Mouse (Mus musculus) spleen, embryonic (tissue): ENCODE measurements around the gene Unc119.

Source experiments
- CTCF ChIA-PET: fragments of 350-600 bp; sonication (Branson Sonifier 250); formaldehyde crosslinking; loops from one replicate; lab custom pipeline; 2022; lab: Charles Lee

Unc119 gene

GRCm38 (mm10) chr11:78367456-78368225 lies 24.4 kb downstream of the Unc119 start:
- CTCF ChIA-PET: no interaction called here

GRCm38 (mm10) chr11:78370389-78370788 lies 27.1 kb downstream of the Unc119 start:
- CTCF ChIA-PET: no interaction called here

- CTCF ChIA-PET: no interaction called here
These were observed 28.4 kb downstream of the Unc119 start for GRCm38 (mm10) chr11:78371711-78372110.

DNA sequence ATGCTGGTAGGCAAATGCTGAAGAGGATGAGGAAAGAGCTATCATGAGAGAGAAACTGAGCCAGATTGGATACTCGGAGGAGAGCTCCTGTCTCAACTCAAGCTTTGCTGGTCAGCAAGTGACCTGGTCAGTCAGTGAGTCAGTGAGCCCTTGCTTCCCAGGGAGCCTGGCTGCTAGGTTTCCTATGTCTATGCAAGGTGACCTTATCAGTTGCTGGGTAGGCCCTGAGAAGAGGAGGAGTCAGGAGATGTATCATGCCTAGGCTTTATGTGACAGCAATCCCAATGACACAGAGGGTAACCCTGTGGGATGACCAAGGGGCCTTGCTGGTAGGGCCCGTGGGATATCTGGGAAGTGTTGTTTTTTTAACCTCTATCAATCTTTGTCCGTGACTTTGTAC lies 28.9 kb downstream of the Unc119 start:
- CTCF ChIA-PET: interaction anchor here (0.6 kb wide), 1 partner anchor 56 kb away, joined by 3 read pairs; no protein-coding TSS in a partner anchor

- CTCF ChIA-PET: interaction anchor here (0.6 kb wide), 1 partner anchor 56 kb away, joined by 3 read pairs; no protein-coding TSS in a partner anchor
These were observed 29.3 kb downstream of the Unc119 start for GRCm38 (mm10) chr11:78372610-78373009.

DNA sequence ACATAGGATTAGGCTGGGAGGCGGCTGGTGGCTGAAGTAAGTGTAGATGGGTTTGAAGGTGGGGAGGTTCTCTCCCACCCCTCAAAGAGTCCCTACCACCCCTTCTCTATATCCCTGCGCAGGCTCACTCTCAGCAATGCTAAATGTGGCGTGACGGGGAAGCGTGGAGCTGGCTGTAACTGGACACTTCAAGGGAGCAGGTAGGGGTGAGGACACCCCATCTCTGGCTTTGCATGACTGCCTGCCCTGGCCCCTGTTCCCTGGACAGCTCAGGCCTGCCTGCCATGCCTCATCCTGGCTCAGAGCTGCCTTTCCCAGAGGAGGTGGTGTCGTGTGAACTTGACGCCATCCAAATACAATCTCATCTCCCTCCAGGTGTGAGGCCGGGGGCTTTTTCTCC lies 30.9 kb downstream of the Unc119 start:
- CTCF ChIA-PET: no interaction called here

DNA sequence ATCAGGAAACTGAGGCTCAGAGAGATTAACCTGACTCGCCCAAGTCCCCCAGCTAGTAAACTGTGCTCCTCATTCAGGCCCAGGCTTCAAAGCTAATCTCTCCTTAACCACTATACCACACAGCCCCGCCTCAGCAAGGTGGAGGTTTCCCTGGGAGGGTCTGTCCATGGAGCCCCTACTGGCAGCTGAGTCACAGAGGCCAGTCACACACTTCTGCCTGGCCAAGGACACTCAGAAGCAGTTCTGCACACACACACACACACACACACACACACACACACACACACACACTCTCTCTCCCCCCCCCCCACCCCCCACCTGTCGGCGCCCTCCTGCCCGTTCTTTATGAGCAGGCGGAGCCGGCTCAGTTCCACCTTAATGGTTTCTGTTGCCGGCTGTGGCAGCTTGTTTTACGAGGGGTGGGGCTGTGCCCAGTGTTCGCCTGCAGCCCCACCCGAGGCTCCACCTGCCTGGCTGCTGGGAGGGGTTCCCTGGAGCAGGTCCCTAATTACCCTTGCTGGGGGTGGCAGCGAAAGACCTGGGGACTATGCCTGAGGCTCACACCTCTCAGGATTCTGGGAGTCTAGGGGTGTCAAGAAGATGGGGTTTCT lies 34.4 kb downstream of the Unc119 start:
- CTCF ChIA-PET: interaction anchor here (0.6 kb wide), 1 partner anchor 20 kb away, joined by 8 read pairs; no protein-coding TSS in a partner anchor

DNA sequence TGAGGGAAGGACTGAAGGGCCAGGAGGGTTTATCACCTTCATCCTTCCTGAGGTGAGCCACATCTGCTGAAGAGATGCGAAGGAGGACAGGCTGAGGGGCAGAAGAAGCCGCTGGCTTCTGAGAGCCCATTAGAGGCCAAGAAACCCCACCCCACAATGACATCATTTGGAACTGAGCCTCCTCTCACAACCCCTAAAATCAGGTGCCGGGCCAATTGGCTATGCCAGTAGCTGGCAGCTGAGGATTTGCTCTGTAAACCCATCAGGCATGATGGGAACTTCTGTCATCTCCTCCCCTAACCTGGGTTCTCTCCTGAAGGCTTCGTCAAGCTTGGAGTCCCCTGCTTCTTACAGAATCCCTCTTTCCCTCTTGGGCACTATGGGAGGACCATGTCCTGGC lies 37.1 kb downstream of the Unc119 start:
- CTCF ChIA-PET: no interaction called here

GRCm38 (mm10) chr11:78380996-78381395 lies 37.7 kb downstream of the Unc119 start:
- CTCF ChIA-PET: no interaction called here

- CTCF ChIA-PET: no interaction called here
These were observed 39.0 kb downstream of the Unc119 start for GRCm38 (mm10) chr11:78382286-78382685.

GRCm38 (mm10) chr11:78382701-78383100 lies 39.4 kb downstream of the Unc119 start:
- CTCF ChIA-PET: no interaction called here

DNA sequence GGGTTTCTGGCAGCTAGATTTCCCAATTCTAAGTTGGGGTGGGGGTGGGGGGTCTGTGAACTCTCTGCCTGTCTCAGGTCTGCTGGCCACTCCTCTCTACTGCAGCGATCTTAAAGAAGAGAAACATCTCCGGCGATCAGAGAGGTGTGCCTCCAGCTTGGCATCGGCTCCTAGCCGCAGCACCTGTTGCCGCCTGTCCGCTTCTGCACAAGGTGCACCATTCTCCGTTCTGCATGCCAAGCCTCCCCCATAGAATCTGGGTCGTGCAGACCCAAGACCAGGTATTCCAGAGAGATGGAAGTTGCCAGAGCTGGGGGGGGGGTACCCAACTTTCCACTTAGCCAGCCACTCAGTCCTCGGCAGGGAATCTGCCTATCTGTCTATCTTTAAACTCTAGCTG lies 42.5 kb downstream of the Unc119 start:
- CTCF ChIA-PET: no interaction called here

DNA sequence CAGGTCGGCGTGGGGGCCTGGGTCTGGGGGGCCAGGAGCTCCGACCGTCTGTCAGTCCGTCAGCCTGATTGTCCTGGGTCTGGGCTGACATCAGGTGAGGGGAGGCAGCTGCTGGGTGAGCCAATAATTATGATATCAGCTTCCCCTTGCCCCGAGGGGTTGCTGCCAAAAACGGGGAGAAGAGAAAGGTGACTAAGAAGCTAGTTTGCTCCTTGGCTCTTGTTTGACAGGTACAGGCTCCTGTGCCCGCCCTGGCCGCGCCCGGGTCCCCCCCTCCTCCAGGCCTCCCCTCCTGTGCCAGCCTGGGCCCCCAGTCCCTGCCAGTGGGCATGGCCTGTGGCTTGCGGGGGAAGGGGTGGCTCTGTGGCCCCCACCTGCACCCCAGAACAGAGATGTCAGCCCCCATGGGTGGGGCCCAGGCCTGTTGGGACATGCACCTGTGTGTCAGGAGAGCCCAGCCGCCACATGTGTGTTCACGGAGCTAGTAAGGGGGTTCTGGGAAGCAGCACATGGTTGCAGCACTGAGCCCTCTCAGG lies 43.3 kb downstream of the Unc119 start, which contains the start of gene Foxn1:
Foxn1 (minus strand) TSS at position 51 of the 536 bp plus-strand sequence.
- CTCF ChIA-PET: no interaction called here

DNA sequence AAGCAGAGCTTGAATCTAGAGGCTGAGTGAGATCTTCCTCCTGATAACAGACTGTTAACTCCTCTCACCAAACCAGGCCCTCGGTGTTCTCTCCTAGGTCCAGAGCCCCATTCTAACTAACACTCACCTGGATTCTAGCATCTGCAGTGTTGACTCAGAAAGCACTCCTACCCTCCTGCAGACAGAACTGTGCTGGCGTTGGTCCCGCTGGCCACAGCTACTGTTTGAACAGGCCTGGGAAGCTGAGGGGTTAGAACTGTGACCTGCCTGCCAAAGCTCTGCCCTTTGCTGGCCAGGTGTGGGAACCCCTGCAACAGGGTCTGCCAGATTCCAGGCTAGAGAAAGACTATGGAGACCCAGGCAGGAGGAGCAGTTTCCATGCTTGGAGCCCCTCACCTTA lies 49.4 kb downstream of the Unc119 start:
- CTCF ChIA-PET: no interaction called here

DNA sequence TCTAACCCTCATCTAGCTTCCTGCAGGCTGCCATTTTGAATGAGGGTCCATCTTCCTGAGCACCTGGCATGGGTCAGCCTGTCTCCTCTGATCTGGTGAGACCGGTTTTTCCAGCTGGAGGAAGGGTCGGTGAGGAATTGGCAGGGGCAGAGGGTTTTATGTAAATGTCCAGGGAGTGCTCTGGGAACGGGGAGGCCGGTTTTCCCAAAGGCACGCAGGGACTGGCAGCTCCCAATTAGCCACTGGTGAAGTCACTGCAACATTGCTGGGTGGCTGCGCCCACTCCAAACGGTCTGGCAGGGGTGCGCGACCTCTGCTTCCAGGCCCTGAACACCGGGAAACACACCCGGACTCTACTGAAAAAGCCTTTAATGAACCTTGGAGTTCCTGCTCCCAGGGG lies 53.7 kb downstream of the Unc119 start:
- CTCF ChIA-PET: interaction anchor here (1.9 kb wide), 1 partner anchor 37 kb away, joined by 5 read pairs; no protein-coding TSS in a partner anchor

- CTCF ChIA-PET: interaction anchor here (1.9 kb wide), 1 partner anchor 37 kb away, joined by 5 read pairs; no protein-coding TSS in a partner anchor
These were observed 54.1 kb downstream of the Unc119 start for GRCm38 (mm10) chr11:78397397-78397796.

DNA sequence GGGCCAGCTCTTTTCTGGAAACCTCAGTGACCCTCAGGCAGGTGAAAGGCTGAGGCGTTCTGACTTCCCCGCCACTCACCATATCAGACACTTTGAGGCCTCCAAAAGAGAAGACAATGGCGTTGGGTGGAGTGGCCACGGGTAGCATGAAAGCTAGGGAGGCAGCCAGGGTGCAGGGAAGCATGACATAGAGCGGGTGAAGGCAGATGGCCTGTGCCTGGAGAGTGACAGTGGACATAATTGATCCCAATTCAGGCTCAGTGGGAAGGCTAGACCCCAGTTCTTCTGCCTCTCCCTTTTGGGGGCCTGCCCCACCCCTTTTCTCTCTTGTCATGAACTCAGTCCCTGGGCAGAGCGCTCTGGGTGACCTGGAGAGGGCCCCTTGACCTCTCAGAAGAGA lies 54.9 kb downstream of the Unc119 start:
- CTCF ChIA-PET: no interaction called here
